Mouse (Mus musculus): Measurements from ENCODE around the gene Wwp2. TPM values are rescaled to one million over a fixed set of nuclear protein-coding genes. Genes with fewer than 3 reads are reported as not detected.

Wwp2 gene
- 109 and 129 TPM in 2 replicates for polyA plus RNA-seq (2012; rRNA removed)

DNA sequence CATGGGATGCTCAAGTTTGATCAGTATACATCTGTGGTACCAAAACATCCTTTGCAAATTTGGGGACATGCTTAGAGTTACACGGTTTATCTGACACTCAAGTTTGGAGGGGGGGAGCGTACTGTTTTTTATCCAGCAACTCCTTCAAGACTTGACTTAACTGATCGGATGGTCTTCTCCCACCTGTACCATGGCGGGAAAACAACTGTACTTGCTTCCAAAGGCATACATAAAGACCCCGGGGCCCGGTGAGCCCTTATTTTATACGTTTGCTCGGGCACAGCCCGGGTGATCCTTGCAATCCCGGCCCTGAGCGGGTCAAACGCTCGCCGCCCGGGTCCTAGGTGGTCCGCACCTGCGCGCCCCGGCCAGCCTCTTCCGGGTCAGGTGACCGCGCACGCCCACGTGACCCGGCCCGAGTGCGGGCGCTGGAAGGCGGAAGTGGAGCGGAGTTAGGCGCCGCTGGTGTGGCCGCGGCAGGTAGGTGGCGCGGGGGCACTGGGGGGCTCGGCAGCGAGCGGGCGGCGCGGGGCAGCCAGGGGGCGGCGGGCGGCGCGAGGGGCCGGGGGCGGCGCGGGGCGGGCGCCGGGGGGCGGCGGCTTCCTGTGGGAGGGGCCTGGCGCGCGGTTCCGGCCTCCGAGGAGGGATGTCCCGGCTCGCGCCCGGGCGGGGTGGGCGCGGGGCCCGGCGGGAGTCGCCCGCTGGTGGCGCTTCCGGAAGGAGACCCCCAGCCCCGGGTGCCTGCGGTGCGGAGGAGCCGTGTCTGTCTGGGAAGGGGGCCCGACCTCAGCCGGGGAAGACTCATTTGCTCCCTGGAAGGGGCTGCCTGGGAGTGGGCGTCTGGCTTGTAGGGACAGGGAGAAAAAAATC is at the start of gene Wwp2:
TSS of gene Wwp2 (plus strand) at position 404 of the 870 bp plus-strand sequence.
- Histone ChIP-seq H3K27me3 (ENCODE audit: control insufficient read depth, insufficient read depth, low read length) (no peaks in the 10 kb centered on the region), H3K36me3 (ENCODE audit: control insufficient read depth, insufficient read depth, low read length) (no peaks in the 10 kb centered on the region), H3K4me1 (ENCODE audit: control insufficient read depth, insufficient read depth, low read length) (peaks cover 6% of the 10 kb centered on the region), H3K4me3 (ENCODE audit: control insufficient read depth, low read depth, low read length) (peak within 1 kb of the TSS; percentile 98), H3K27ac (ENCODE audit: control insufficient read depth, insufficient read depth, low read depth, low read length) (peak within 1 kb of the TSS; percentile 84)
- TF ChIP-seq POLR2A (IDR thresholded peaks at IDR 0.05; ENCODE audit: control insufficient read depth, low read depth, low read length): peak; percentile 49; the same call in 1 of the 2 replicates
- no peak for TF ChIP-seq CTCF (IDR thresholded peaks at IDR 0.05; ENCODE audit: control insufficient read depth, insufficient read depth, insufficient replicate concordance, low read depth, low read length)

DNA sequence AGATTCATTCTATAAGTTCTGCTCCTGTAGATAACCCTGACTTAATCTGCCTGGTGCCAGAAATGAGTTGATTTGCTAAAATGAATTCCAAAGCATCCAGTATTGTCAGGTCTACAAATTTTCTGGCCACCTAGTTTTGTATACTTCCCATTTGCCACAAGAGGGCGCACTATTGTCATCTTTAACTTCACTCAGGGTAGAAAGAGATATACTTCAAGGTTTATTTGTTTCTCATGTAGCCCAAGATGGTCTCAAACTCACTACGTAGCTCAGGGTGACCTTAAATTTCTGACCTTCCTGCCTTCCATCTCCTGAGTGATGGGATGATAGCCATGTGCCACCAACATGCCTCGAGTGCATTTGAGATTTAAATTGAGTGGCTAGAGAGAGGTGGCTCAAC is 49.5 kb upstream of the Wwp2 start:
- Histone ChIP-seq H3K27ac (ENCODE audit: control insufficient read depth, insufficient read depth, low read depth, low read length) (no peak overlapping the region), H3K4me3 (ENCODE audit: control insufficient read depth, low read depth, low read length) (no peak overlapping the region), H3K36me3 (ENCODE audit: control insufficient read depth, insufficient read depth, low read length) (no peaks in the 10 kb centered on the region), H3K27me3 (ENCODE audit: control insufficient read depth, insufficient read depth, low read length) (no peaks in the 10 kb centered on the region), H3K4me1 (ENCODE audit: control insufficient read depth, insufficient read depth, low read length) (no peaks in the 10 kb centered on the region)
- no peak for TF ChIP-seq POLR2A (IDR thresholded peaks at IDR 0.05; ENCODE audit: control insufficient read depth, low read depth, low read length)
- TF ChIP-seq CTCF (IDR thresholded peaks at IDR 0.05; ENCODE audit: control insufficient read depth, insufficient read depth, insufficient replicate concordance, low read depth, low read length): no peak; the same call in 1 of the 2 replicates

DNA sequence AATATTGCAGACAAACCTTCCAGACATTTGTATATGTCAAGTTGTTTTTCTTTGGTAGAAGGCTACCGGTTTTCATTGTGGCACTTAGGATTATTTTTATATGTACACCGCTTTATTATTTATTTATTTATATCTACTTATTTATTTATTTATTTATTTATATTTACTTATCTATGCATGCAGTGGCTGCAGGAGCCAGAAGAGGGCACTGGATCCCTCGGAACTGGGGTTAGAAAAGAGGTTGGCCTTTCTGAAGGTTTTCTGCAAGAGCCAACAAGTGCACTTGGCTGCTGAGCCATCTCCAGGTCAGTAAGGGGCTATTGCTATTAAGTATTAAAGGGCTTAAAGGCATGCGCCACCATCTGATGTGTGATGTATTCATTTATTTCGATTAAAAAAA is 48.3 kb upstream of the Wwp2 start:
- H3K4me1 ChIP-seq (ENCODE audit: control insufficient read depth, insufficient read depth, low read length): no peaks in the 10 kb centered on the region
- no peak overlapping the region for H3K4me3 ChIP-seq (ENCODE audit: control insufficient read depth, low read depth, low read length)
- no peaks in the 10 kb centered on the region for H3K36me3 ChIP-seq (ENCODE audit: control insufficient read depth, insufficient read depth, low read length)
- no peak overlapping the region for H3K27ac ChIP-seq (ENCODE audit: control insufficient read depth, insufficient read depth, low read depth, low read length)
- no peaks in the 10 kb centered on the region for H3K27me3 ChIP-seq (ENCODE audit: control insufficient read depth, insufficient read depth, low read length)
- TF ChIP-seq POLR2A (IDR thresholded peaks at IDR 0.05; ENCODE audit: control insufficient read depth, low read depth, low read length) (no peak), CTCF (IDR thresholded peaks at IDR 0.05; ENCODE audit: control insufficient read depth, insufficient read depth, insufficient replicate concordance, low read depth, low read length) (peak; percentile 8; the same call in 1 of the 2 replicates)

DNA sequence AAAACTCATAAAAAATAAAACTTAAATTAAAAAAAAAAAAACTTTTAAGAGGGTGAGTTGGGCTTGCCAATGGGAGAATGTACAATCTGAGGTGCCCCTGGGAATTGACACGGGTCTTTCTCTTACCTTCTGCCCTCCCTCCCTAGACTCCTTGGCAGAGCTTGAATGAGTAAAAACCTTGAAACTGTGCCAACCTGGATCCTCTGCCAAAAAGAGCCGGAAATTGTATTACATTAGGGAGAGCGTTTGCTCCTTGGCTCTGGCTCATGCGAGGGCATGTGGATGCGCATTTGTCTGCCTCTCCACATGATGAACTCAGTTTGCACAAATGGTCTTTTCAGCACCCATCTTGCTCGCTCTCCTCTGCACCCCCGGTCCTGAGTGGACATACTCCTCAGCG is 46.6 kb upstream of the Wwp2 start:
- H3K27ac ChIP-seq (ENCODE audit: control insufficient read depth, insufficient read depth, low read depth, low read length): no peak overlapping the region
- H3K27me3 ChIP-seq (ENCODE audit: control insufficient read depth, insufficient read depth, low read length): no peaks in the 10 kb centered on the region
- H3K36me3 ChIP-seq (ENCODE audit: control insufficient read depth, insufficient read depth, low read length): no peaks in the 10 kb centered on the region
- TF ChIP-seq POLR2A (IDR thresholded peaks at IDR 0.05; ENCODE audit: control insufficient read depth, low read depth, low read length) (no peak), CTCF (IDR thresholded peaks at IDR 0.05; ENCODE audit: control insufficient read depth, insufficient read depth, insufficient replicate concordance, low read depth, low read length) (no peak)
- no peak overlapping the region for H3K4me3 ChIP-seq (ENCODE audit: control insufficient read depth, low read depth, low read length)
- H3K4me1 ChIP-seq (ENCODE audit: control insufficient read depth, insufficient read depth, low read length): no peaks in the 10 kb centered on the region

DNA sequence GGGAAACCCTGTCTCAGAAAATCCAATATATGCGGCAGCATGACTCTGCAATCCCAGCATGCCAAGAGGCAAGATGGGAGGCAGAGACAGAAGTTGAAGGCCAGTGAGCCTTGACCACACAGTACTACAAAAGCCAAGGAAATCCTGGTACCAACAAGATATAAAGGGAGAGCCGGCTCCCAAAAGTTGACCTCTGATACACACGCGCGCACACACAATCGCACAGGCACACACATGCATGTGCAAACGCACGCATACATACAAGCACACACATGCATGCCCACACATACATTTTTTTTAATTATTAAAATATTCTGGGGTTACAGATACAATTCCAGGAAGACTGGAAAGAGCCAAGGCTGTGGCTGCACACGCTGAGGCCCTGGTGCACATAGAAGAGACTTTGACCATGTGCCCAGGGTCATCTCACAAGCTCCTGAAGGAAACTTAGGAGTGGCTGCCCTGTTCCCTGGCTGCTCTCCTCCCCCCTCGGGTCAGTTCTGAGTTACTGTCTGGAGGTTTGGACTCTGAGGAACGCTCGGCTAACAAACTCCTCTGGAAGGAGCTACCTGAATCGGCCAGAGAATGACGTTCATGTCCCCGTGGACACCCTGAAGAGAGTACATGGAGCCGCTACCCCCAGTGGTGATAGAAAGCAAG is 45.6 kb upstream of the Wwp2 start:
- H3K27ac ChIP-seq (ENCODE audit: control insufficient read depth, insufficient read depth, low read depth, low read length): no peak overlapping the region
- no peak overlapping the region for H3K4me3 ChIP-seq (ENCODE audit: control insufficient read depth, low read depth, low read length)
- TF ChIP-seq POLR2A (IDR thresholded peaks at IDR 0.05; ENCODE audit: control insufficient read depth, low read depth, low read length): no peak
- TF ChIP-seq CTCF (IDR thresholded peaks at IDR 0.05; ENCODE audit: control insufficient read depth, insufficient read depth, insufficient replicate concordance, low read depth, low read length): no peak
- H3K27me3 ChIP-seq (ENCODE audit: control insufficient read depth, insufficient read depth, low read length): no peaks in the 10 kb centered on the region
- no peaks in the 10 kb centered on the region for H3K36me3 ChIP-seq (ENCODE audit: control insufficient read depth, insufficient read depth, low read length)
- no peaks in the 10 kb centered on the region for H3K4me1 ChIP-seq (ENCODE audit: control insufficient read depth, insufficient read depth, low read length)

DNA sequence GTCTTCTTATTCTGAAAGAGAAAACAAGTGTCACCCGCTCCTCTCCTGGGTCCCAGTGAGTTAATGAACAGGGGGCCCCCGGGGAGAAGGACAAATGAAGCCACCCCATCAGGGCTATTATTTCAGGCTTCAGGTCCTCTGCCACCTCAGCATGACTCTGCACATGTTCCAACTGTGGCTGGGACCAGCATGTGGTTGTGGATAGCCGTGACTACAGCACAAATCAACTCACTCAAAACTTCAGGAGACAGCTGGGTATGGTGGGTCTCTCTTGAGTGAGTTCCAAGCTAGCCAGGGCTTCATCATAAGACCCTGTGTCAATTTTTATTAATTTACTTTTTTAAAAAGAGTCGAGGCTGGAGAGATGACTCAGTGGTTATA is 45.0 kb upstream of the Wwp2 start:
- no peak overlapping the region for H3K4me3 ChIP-seq (ENCODE audit: control insufficient read depth, low read depth, low read length)
- TF ChIP-seq CTCF (IDR thresholded peaks at IDR 0.05; ENCODE audit: control insufficient read depth, insufficient read depth, insufficient replicate concordance, low read depth, low read length): no peak
- no peak for TF ChIP-seq POLR2A (IDR thresholded peaks at IDR 0.05; ENCODE audit: control insufficient read depth, low read depth, low read length)
- H3K27ac ChIP-seq (ENCODE audit: control insufficient read depth, insufficient read depth, low read depth, low read length): no peak overlapping the region
- no peaks in the 10 kb centered on the region for H3K36me3 ChIP-seq (ENCODE audit: control insufficient read depth, insufficient read depth, low read length)
- no peaks in the 10 kb centered on the region for H3K4me1 ChIP-seq (ENCODE audit: control insufficient read depth, insufficient read depth, low read length)
- no peaks in the 10 kb centered on the region for H3K27me3 ChIP-seq (ENCODE audit: control insufficient read depth, insufficient read depth, low read length)

DNA sequence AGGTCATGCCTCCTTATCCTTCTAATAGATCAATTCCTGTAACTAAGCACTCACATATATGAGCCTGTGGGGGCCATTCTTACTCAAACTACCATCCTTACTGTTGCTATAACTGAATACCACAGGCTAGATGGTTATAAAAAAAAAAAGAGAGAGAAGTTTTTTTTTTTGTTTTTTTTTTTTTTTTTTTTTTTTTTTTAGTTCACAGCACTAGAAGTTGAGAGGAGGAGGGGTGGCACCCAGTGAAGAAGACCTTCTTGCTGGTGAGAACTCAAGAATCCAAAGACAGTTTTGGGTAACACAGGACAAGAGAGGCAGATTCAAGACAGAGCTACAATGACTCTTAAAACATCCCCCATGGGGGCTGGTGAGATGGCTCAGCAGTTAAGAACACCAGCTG is 40.8 kb upstream of the Wwp2 start:
- no peak overlapping the region for H3K27ac ChIP-seq (ENCODE audit: control insufficient read depth, insufficient read depth, low read depth, low read length)
- no peaks in the 10 kb centered on the region for H3K27me3 ChIP-seq (ENCODE audit: control insufficient read depth, insufficient read depth, low read length)
- TF ChIP-seq CTCF (IDR thresholded peaks at IDR 0.05; ENCODE audit: control insufficient read depth, insufficient read depth, insufficient replicate concordance, low read depth, low read length) (no peak), POLR2A (IDR thresholded peaks at IDR 0.05; ENCODE audit: control insufficient read depth, low read depth, low read length) (no peak)
- no peak overlapping the region for H3K4me3 ChIP-seq (ENCODE audit: control insufficient read depth, low read depth, low read length)
- H3K36me3 ChIP-seq (ENCODE audit: control insufficient read depth, insufficient read depth, low read length): no peaks in the 10 kb centered on the region
- peaks cover 2% of the 10 kb centered on the region; the same call in 1 of the 2 replicates for H3K4me1 ChIP-seq (ENCODE audit: control insufficient read depth, insufficient read depth, low read length)
